Mouse (Mus musculus) erythroblast, embryonic 14.5 days (primary cell): ENCODE measurements around the gene Dnase1l3. TPM values are rescaled to one million over a fixed set of nuclear protein-coding genes. Genes with fewer than 3 reads are reported as not detected.

Source experiments
- H3K27me3 ChIP-seq: 2 replicates; pipeline ENCODE4 v1.6.1; 2012; ENCODE audit warnings: inconsistent platforms; ENCODE audit not compliant: control insufficient read depth
- H3K36me3 ChIP-seq: 2 replicates; pipeline ENCODE4 v1.6.1; 2012; ENCODE audit warnings: mild to moderate bottlenecking, inconsistent platforms; ENCODE audit not compliant: control insufficient read depth
- H3K4me1 ChIP-seq: 2 replicates; pipeline ENCODE4 v1.6.1; 2012; ENCODE audit warnings: inconsistent platforms; ENCODE audit not compliant: control insufficient read depth
- H3K4me3 ChIP-seq: replicated peaks from 2 replicates; pipeline ENCODE3; 2012; ENCODE audit warnings: moderate library complexity, mild to moderate bottlenecking, inconsistent platforms
- H3K9me3 ChIP-seq: 2 replicates; pipeline ENCODE4 v1.6.1; 2012; ENCODE audit warnings: low read length, inconsistent platforms, mixed read lengths; ENCODE audit not compliant: control insufficient read depth
- GATA1 ChIP-seq: IDR thresholded peaks from 2 replicates; pipeline ENCODE4 v1.6.1; 2012; ENCODE audit warnings: low read length, inconsistent platforms, mixed read lengths
- TAL1 ChIP-seq: IDR thresholded peaks from 3 replicates; pipeline ENCODE4 v1.6.1; 2012; ENCODE audit warnings: low read length, inconsistent platforms, mixed read lengths
- polyA plus RNA-seq: library from polyadenylated mRNA; stranded (reverse); fragments of >175 nt; gene quantifications from 2 replicates; pipeline ENCODE4 v1.2.3, GENCODE M21; 2012

The Dnase1l3 gene
- polyA plus RNA-seq, 1 experiment, result not detected

DNA sequence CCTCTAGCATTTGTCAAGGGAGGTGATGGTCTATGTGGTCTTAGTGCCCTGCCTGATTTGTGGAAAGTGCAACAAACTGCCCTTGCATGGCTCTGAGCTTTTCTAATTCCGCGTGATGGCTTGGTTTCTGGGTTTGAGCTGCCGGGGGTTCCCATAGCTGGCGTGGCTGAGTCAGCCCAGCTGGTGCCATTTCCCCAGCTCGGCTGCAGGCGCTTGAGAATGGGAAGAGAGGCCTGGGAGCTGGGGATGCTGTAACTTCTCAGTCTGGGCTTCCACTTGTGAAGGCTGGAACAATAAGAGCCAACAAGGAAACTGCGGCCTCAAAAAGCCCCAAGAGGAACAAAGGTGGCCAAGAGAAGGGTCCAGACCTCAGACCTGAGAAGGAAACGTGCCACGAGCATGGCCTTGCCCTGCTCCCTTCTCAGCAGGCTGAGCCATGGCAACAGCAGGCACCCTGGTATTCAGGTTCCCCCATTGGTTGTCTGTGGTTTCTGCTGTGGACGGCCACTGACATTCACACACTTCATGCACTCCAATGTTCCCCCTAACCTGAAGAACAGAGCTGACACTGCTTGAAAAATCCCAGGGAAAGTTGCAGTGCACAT is 22.4 kb downstream of the Dnase1l3 start:
- H3K4me3 ChIP-seq, result no peak overlapping the region
- no peaks in the 10 kb centered on the region for H3K27me3 ChIP-seq
- H3K9me3 ChIP-seq, result no peaks in the 10 kb centered on the region
- no peaks in the 10 kb centered on the region for H3K4me1 ChIP-seq
- no peak for TF ChIP-seq GATA1
- no peak for TF ChIP-seq TAL1
- no peaks in the 10 kb centered on the region for H3K36me3 ChIP-seq

DNA sequence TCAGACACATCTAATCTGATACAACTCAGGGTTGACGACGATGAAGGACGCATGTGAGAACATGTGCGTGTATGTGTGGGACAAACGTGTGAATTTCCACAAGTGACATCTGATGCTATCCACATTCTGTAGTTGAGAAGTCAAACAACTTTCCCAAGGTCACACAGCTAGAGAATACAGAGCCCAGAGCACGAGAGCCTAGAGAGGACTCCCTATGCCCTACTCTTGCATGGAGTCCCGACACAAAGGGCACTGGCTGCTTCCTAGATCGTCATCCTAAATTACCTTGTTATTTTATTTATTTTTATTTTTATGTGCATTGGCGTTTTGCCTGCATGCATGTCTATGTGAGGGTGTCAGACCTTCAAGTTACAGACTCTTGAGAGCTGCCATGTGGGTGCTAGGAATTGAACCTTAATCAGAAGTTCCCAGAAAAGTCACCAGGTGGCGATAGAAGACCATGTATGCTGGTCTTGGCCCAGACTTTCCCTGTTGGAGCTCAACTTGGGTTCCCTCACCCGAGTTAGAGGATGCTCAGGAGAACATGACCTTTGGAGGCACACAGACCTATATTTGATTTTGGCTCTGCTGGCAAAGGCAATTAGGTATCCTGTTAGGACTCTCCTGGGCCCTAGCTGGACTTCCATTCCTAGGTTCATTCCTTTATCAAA is 30.0 kb downstream of the Dnase1l3 start:
- Histone ChIP-seq H3K27me3 (no peaks in the 10 kb centered on the region), H3K4me1 (no peaks in the 10 kb centered on the region), H3K36me3 (no peaks in the 10 kb centered on the region), H3K9me3 (no peaks in the 10 kb centered on the region), H3K4me3 (no peak overlapping the region)
- TF ChIP-seq TAL1 (no peak), GATA1 (no peak)

DNA sequence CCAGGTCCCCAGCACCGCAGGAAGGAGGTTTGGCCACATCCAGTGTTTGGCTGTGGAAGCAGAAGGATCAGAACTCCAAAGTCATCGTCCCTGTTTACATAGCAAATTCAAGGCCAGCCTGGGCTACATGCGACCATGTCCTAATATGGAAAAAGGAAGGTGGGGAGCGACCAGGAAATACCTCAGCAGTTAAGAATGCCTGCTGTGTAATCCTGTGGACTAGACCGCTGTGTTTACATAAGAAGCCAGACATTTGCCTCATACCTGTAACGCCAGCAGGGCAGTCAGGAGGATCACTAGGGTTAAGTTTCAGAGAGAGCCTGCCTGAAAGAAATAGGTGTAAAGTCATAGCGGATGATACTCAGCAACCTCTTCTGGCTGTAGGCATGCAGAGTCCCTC is 31.2 kb downstream of the Dnase1l3 start:
- Histone ChIP-seq H3K4me3 (no peak overlapping the region), H3K4me1 (no peaks in the 10 kb centered on the region), H3K9me3 (no peaks in the 10 kb centered on the region), H3K36me3 (no peaks in the 10 kb centered on the region), H3K27me3 (no peaks in the 10 kb centered on the region)
- no peak for TF ChIP-seq GATA1
- TF ChIP-seq TAL1, result no peak

DNA sequence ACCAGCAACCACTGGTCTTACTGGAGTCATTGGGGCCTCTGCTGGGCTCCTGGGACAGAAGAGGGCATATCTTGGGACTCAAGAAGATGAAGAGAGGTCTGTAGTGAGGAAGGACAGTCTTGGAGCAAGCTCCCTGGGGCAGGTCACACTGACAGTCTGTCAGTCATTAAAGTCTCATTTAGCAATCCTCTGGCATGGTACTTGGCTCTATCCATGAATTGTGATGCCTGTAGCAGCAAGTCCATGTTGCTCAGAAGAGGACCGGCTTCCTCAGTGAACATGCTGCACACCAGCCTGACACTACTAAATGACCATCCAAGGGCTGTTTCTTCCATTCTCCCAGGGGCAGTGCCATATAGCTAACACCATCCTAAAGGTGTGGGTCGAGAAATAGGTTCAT is 31.7 kb downstream of the Dnase1l3 start:
- Histone ChIP-seq H3K27me3 (no peaks in the 10 kb centered on the region), H3K4me3 (no peak overlapping the region), H3K36me3 (no peaks in the 10 kb centered on the region), H3K4me1 (no peaks in the 10 kb centered on the region), H3K9me3 (no peaks in the 10 kb centered on the region)
- no peak for TF ChIP-seq TAL1
- no peak for TF ChIP-seq GATA1

DNA sequence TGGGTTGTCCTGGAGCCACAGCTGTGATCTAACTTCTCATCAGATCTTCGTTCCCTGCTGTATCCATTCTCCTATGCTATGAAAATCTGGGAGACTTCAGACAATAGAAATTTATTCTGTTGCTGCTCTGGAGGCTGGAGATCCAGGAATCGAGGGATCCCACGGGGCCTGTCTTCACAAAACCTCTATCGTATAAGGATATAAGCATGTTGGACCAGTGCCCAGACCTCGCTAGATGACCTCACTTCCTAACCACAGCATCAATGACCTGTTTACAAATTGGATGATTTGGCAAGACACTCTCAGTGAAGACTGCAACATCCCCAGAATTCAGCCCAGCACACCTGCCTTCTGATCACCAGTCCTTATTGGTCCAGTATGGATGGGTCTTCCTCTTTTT is 32.7 kb downstream of the Dnase1l3 start:
- Histone ChIP-seq H3K9me3 (no peaks in the 10 kb centered on the region), H3K27me3 (no peaks in the 10 kb centered on the region), H3K4me1 (no peaks in the 10 kb centered on the region), H3K4me3 (no peak overlapping the region), H3K36me3 (no peaks in the 10 kb centered on the region)
- TF ChIP-seq GATA1 (no peak), TAL1 (no peak)

DNA sequence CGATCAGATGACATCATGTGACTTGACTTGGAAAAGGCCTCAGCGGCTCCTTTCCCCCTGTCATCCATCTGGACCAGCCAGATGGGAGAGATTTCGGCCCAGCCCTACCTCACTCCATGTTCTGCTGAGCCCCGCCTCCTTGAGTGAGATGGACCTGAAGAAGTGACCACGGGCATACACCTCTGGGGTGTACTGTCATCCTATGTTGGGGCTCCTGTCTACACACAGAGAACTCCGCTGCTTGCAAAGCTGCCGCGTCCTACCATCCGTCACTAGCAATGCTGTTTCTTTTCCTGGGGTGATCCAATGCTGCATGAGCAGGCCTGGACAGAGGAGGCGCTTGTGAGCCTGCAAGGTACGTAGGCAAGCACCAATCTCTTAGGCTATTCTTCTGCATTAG is 33.8 kb downstream of the Dnase1l3 start:
- no peaks in the 10 kb centered on the region for H3K36me3 ChIP-seq
- no peak for TF ChIP-seq TAL1
- TF ChIP-seq GATA1, result no peak
- H3K4me3 ChIP-seq, result no peak overlapping the region
- no peaks in the 10 kb centered on the region for H3K27me3 ChIP-seq
- H3K9me3 ChIP-seq, result no peaks in the 10 kb centered on the region
- no peaks in the 10 kb centered on the region for H3K4me1 ChIP-seq

DNA sequence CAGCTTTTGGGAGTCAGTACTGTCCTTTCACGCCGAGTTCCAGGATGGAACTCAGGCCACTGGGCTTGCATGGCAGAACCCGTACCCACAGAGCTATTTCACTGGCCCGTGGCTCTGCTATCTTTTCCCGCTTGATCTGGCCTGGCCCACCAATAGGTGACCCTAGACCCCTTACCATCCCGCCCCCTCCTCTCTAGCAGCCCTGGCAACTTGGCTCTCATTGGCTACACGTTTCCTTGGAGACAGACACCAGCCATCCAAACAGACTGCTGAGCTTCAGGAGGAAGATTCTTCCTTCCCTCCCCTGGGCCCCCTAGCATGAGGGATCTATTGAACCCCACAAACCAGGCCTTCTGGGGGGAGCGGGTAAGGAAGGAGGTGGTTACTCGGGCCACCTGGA is 37.3 kb downstream of the Dnase1l3 start, which contains the start of gene Gm45521:
TSS of gene Gm45521 (plus strand) at position 240 of the 400 bp plus-strand sequence.
- H3K36me3 ChIP-seq, result no peaks in the 10 kb centered on the region
- no peaks in the 10 kb centered on the region for H3K4me1 ChIP-seq
- TF ChIP-seq GATA1, result no peak
- no peaks in the 10 kb centered on the region for H3K27me3 ChIP-seq
- no peak within 1 kb of the TSS for H3K4me3 ChIP-seq
- H3K9me3 ChIP-seq, result no peaks in the 10 kb centered on the region

DNA sequence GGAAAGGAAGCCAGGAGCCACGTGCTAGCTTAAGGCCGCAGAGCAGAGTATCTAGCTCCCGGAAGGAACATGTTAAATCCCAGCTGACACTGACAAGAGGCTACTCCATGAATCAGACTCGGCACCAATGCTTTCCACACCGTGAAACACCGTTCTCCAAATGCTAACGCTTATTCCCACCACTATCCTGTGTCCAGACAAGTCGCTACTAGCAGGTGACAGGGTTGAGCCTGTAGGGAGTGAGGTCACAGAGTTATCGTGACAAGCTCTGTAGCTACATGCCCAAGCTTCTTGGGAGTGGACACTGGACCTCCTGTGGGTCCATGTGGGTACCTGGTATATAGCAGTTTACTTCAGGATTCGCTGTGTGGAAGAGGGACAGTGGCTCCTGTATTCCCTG is 37.9 kb downstream of the Dnase1l3 start:
- no peak overlapping the region for H3K4me3 ChIP-seq
- TF ChIP-seq TAL1, result no peak
- TF ChIP-seq GATA1, result no peak
- no peaks in the 10 kb centered on the region for H3K36me3 ChIP-seq
- no peaks in the 10 kb centered on the region for H3K27me3 ChIP-seq
- H3K9me3 ChIP-seq, result no peaks in the 10 kb centered on the region
- no peaks in the 10 kb centered on the region for H3K4me1 ChIP-seq

DNA sequence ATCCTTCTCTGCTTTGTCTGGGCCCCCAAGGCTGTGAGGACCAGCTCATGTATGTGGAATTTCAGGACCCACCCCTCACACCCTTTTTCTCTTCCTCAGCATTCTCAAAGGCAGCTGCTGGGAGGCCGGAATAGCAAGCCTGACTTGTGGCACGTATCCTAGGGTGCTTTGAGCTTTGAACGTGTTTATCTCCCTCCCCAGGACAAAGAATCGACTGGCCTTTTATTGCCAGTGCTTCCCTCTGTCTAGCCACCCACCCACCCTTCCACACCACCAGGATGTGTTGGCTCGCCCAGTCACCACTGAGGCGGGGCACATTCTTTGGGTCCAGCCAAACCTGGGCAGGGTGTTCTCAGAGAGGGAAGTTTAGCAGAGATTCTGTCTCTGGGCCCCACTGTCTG is 40.3 kb downstream of the Dnase1l3 start:
- Histone ChIP-seq H3K36me3 (peaks cover 3% of the 10 kb centered on the region; the same call in 1 of the 2 replicates), H3K27me3 (no peaks in the 10 kb centered on the region), H3K9me3 (no peaks in the 10 kb centered on the region), H3K4me3 (no peak overlapping the region), H3K4me1 (no peaks in the 10 kb centered on the region)
- no peak for TF ChIP-seq GATA1
- TF ChIP-seq TAL1, result no peak
